28 mouse cellular contexts compared by ENCODE assay signal in genomic region chr12:13011023-13011761, GRCm38 (mm10).
A peak's percentile ranks its signal among the peaks of the same experiment; 100 is the strongest.
DNase-seq lines count a peak whose midpoint lies in the region; ATAC-seq and TF ChIP-seq lines count a peak whose summit lies in the region.
"Had no signal": no experiment of that assay in that cellular context is flagged by ENCODE, and none has a peak within 500 bp of the region (broad histone marks: within the 10 kb centered on the region; RNA-seq: fewer than 3 reads in every experiment).

No protein-coding gene starts in this region.

- peak; percentile 42 for DNase-seq in brain, adult 2 months (ENCODE audit: low read depth, low spot score)
- DNase-seq in brain, embryonic 14.5 days (ENCODE audit: low read depth), result peak; percentile 89
- peak; percentile 84 for DNase-seq in forebrain, embryonic 14.5 days (ENCODE audit: low spot score)
- DNase-seq in urinary bladder, adult 18-20 months (ENCODE audit: low spot score in 2 of 2), result no peak
- no peak for DNase-seq in heart, embryonic 10.5 days (ENCODE audit: low spot score)
- DNase-seq: adrenal gland, postnatal 36 days; B cell, adult 2 months; cerebellum, adult 8-10 months; cerebellum, postnatal 36 days; gastrocnemius, postnatal 10 days; kidney, adult 2 months; layer of hippocampus, postnatal 36 days; liver, embryonic 13.5 days; lung, adult 18-20 months; lung, postnatal 4 days; right cerebral cortex, adult 18-20 months; right cerebral cortex, postnatal 4 days; thymus, postnatal 4 days had no signal

- ATAC-seq in forebrain, embryonic 14.5 days, result peak; percentile 91
- peak; percentile 38; the same call in 1 of the 2 replicates for ATAC-seq in neural tube, embryonic 15.5 days (ENCODE audit: low FRiP score)
- ATAC-seq: intestine, embryonic 15.5 days; lung, postnatal 0 days; midbrain, embryonic 13.5 days had no signal

- H3K36me3 ChIP-seq in forebrain, embryonic 14.5 days (ENCODE audit: control insufficient read depth, insufficient read depth, low read length), result no peaks in the 10 kb centered on the region
- H3K36me3 ChIP-seq in neural tube, embryonic 15.5 days, result no peaks in the 10 kb centered on the region
- no peaks in the 10 kb centered on the region for H3K36me3 ChIP-seq in heart, embryonic 10.5 days
- H3K36me3 ChIP-seq: embryonic facial prominence, embryonic 12.5 days; heart, embryonic 15.5 days; hindbrain, embryonic 15.5 days; intestine, embryonic 15.5 days; limb, embryonic 10.5 days; limb, embryonic 15.5 days; liver, embryonic 13.5 days; midbrain, embryonic 13.5 days had no signal

- no peaks in the 10 kb centered on the region for H3K27me3 ChIP-seq in forebrain, embryonic 14.5 days (replicated peaks; ENCODE audit: control insufficient read depth, insufficient read depth, low read length)
- H3K27me3 ChIP-seq in neural tube, embryonic 15.5 days (replicated peaks), result no peaks in the 10 kb centered on the region
- no peaks in the 10 kb centered on the region for H3K27me3 ChIP-seq in heart, embryonic 10.5 days (ENCODE audit: insufficient read depth, poor library complexity, severe bottlenecking)
- H3K27me3 ChIP-seq: embryonic facial prominence, embryonic 12.5 days; heart, embryonic 15.5 days; hindbrain, embryonic 15.5 days; intestine, embryonic 15.5 days; limb, embryonic 15.5 days; liver, embryonic 13.5 days; midbrain, embryonic 13.5 days had no signal

- no peak overlapping the region for H3K4me2 ChIP-seq in forebrain, embryonic 14.5 days (ENCODE audit: low read length)
- no peak overlapping the region for H3K4me2 ChIP-seq in neural tube, embryonic 15.5 days
- H3K4me2 ChIP-seq: embryonic facial prominence, embryonic 12.5 days; heart, embryonic 15.5 days; hindbrain, embryonic 15.5 days; intestine, embryonic 15.5 days; limb, embryonic 15.5 days; liver, embryonic 13.5 days; midbrain, embryonic 13.5 days had no signal

- no peak overlapping the region for H3K9ac ChIP-seq in forebrain, embryonic 14.5 days (ENCODE audit: low read length)
- no peak overlapping the region for H3K9ac ChIP-seq in neural tube, embryonic 15.5 days (replicated peaks)
- H3K9ac ChIP-seq: embryonic facial prominence, embryonic 12.5 days; heart, embryonic 15.5 days; hindbrain, embryonic 15.5 days; intestine, embryonic 15.5 days; limb, embryonic 15.5 days; liver, embryonic 13.5 days; midbrain, embryonic 13.5 days had no signal

- peak overlapping the region; percentile 55; the same call in 1 of the 2 replicates for H3K27ac ChIP-seq in forebrain, embryonic 14.5 days (ENCODE audit: low read depth, low read length)
- no peak overlapping the region for H3K27ac ChIP-seq in neural tube, embryonic 15.5 days (replicated peaks)
- H3K27ac ChIP-seq in heart, embryonic 10.5 days, result no peak overlapping the region
- H3K27ac ChIP-seq: embryonic facial prominence, embryonic 12.5 days; heart, embryonic 15.5 days; hindbrain, embryonic 15.5 days; intestine, embryonic 15.5 days; limb, embryonic 10.5 days; limb, embryonic 15.5 days; liver, embryonic 13.5 days; midbrain, embryonic 13.5 days; stomach, postnatal 0 days had no signal

- no peak for TF ChIP-seq POLR2A in brain, embryonic 14.5 days (IDR thresholded peaks at IDR 0.05; ENCODE audit: borderline replicate concordance, extremely low read depth, insufficient read depth, insufficient read length, poor library complexity, severe bottlenecking)

- WGBS in forebrain, embryonic 14.5 days, result 28% methylated on average over 9 of the region's 9 CpGs
- 64% methylated on average over 9 of the region's 9 CpGs for WGBS in neural tube, embryonic 15.5 days
- WGBS in heart, embryonic 10.5 days, result 80% methylated on average over 9 of the region's 9 CpGs

- no peak overlapping the region for H3K4me3 ChIP-seq in forebrain, embryonic 14.5 days (ENCODE audit: low read depth, low read length)
- no peak overlapping the region for H3K4me3 ChIP-seq in neural tube, embryonic 15.5 days (replicated peaks)
- H3K4me3 ChIP-seq in heart, embryonic 10.5 days, result no peak overlapping the region
- H3K4me3 ChIP-seq: embryonic facial prominence, embryonic 12.5 days; heart, embryonic 15.5 days; hindbrain, embryonic 15.5 days; intestine, embryonic 15.5 days; limb, embryonic 10.5 days; limb, embryonic 15.5 days; liver, embryonic 13.5 days; midbrain, embryonic 13.5 days had no signal

- H3K4me1 ChIP-seq in forebrain, embryonic 14.5 days (ENCODE audit: control insufficient read depth, insufficient read depth, low read length), result peaks cover 4% of the 10 kb centered on the region
- H3K4me1 ChIP-seq in neural tube, embryonic 15.5 days, result no peaks in the 10 kb centered on the region
- H3K4me1 ChIP-seq in heart, embryonic 10.5 days, result no peaks in the 10 kb centered on the region
- H3K4me1 ChIP-seq: embryonic facial prominence, embryonic 12.5 days; heart, embryonic 15.5 days; hindbrain, embryonic 15.5 days; intestine, embryonic 15.5 days; limb, embryonic 15.5 days; liver, embryonic 13.5 days; midbrain, embryonic 13.5 days had no signal

- no peak for TF ChIP-seq CTCF in brain, embryonic 14.5 days (IDR thresholded peaks at IDR 0.05; ENCODE audit: borderline replicate concordance, extremely low read depth, insufficient read depth, insufficient read length)

- no peaks in the 10 kb centered on the region for H3K9me3 ChIP-seq in forebrain, embryonic 14.5 days (replicated peaks; ENCODE audit: control insufficient read depth, low read length)
- H3K9me3 ChIP-seq in neural tube, embryonic 15.5 days (replicated peaks), result no peaks in the 10 kb centered on the region
- H3K9me3 ChIP-seq in heart, embryonic 10.5 days, result no peaks in the 10 kb centered on the region
- H3K9me3 ChIP-seq: embryonic facial prominence, embryonic 12.5 days; heart, embryonic 15.5 days; hindbrain, embryonic 15.5 days; intestine, embryonic 15.5 days; limb, embryonic 10.5 days; limb, embryonic 15.5 days; liver, embryonic 13.5 days; midbrain, embryonic 13.5 days had no signal

Comparison
In these comparisons a context has a peak if more than half of its experiments do, and no peak if none do; other contexts are left out.
1. DNase-seq: peak in brain, adult 2 months (single experiment), brain, embryonic 14.5 days (single experiment) and forebrain, embryonic 14.5 days (single experiment); none in urinary bladder, adult 18-20 months (0 of 2) and heart, embryonic 10.5 days (single experiment).